Mouse (Mus musculus): ENCODE results near the gene Atf7ip. TPM values are rescaled to one million over a fixed set of nuclear protein-coding genes. Genes with fewer than 3 reads are reported as not detected.

The Atf7ip gene
- polyA plus RNA-seq, 1 experiment: 67.9 TPM

GRCm38 (mm10) chr6:136486801-136487553, 19.0 kb upstream of the Atf7ip start:
- no peak for DNase-seq (ENCODE audit: low read depth)
- TF ChIP-seq POLR2A (IDR thresholded peaks at IDR 0.05; ENCODE audit: borderline replicate concordance, extremely low read depth, insufficient read depth, insufficient read length, poor library complexity, severe bottlenecking) (no peak), CTCF (IDR thresholded peaks at IDR 0.05; ENCODE audit: borderline replicate concordance, extremely low read depth, insufficient read depth, insufficient read length) (no peak)

DNA sequence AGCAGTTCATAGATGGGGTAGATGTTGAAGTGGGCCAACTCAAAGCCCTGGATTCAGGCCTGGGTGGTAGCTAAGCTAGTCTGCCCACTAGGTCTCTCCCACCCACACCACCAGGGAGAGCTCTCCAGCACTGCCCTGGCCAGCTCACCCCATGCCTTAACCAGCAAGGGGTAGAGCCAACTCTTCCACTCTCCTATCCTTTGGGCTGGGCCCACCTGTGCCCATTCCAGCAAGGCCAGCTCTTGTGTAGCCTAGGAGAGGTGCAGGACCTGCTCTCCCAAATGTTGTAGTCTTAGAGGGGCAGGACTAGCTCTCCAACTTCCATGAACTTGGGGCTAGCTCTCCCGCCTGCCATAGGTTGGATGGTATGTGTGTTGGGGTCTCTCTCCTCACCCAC, 18.4 kb upstream of the Atf7ip start:
- no peak for DNase-seq (ENCODE audit: low read depth)
- no peak for TF ChIP-seq POLR2A (IDR thresholded peaks at IDR 0.05; ENCODE audit: borderline replicate concordance, extremely low read depth, insufficient read depth, insufficient read length, poor library complexity, severe bottlenecking)
- no peak for TF ChIP-seq CTCF (IDR thresholded peaks at IDR 0.05; ENCODE audit: borderline replicate concordance, extremely low read depth, insufficient read depth, insufficient read length)

GRCm38 (mm10) chr6:136489899-136490298, 16.1 kb upstream of the Atf7ip start:
- DNase-seq (ENCODE audit: low read depth): no peak
- TF ChIP-seq POLR2A (IDR thresholded peaks at IDR 0.05; ENCODE audit: borderline replicate concordance, extremely low read depth, insufficient read depth, insufficient read length, poor library complexity, severe bottlenecking): no peak
- TF ChIP-seq CTCF (IDR thresholded peaks at IDR 0.05; ENCODE audit: borderline replicate concordance, extremely low read depth, insufficient read depth, insufficient read length): no peak

GRCm38 (mm10) chr6:136490516-136491475, 15.2 kb upstream of the Atf7ip start:
- TF ChIP-seq POLR2A (IDR thresholded peaks at IDR 0.05; ENCODE audit: borderline replicate concordance, extremely low read depth, insufficient read depth, insufficient read length, poor library complexity, severe bottlenecking): no peak
- TF ChIP-seq CTCF (IDR thresholded peaks at IDR 0.05; ENCODE audit: borderline replicate concordance, extremely low read depth, insufficient read depth, insufficient read length): no peak
- peak; percentile 31 for DNase-seq (ENCODE audit: low read depth)

- TF ChIP-seq CTCF (IDR thresholded peaks at IDR 0.05; ENCODE audit: borderline replicate concordance, extremely low read depth, insufficient read depth, insufficient read length) (no peak), POLR2A (IDR thresholded peaks at IDR 0.05; ENCODE audit: borderline replicate concordance, extremely low read depth, insufficient read depth, insufficient read length, poor library complexity, severe bottlenecking) (no peak)
- DNase-seq (ENCODE audit: low read depth): no peak
Observed at GRCm38 (mm10) chr6:136491631-136492030, 14.3 kb upstream of the Atf7ip start.

GRCm38 (mm10) chr6:136492251-136492650, 13.7 kb upstream of the Atf7ip start:
- no peak for DNase-seq (ENCODE audit: low read depth)
- TF ChIP-seq CTCF (IDR thresholded peaks at IDR 0.05; ENCODE audit: borderline replicate concordance, extremely low read depth, insufficient read depth, insufficient read length): no peak
- TF ChIP-seq POLR2A (IDR thresholded peaks at IDR 0.05; ENCODE audit: borderline replicate concordance, extremely low read depth, insufficient read depth, insufficient read length, poor library complexity, severe bottlenecking): no peak

- no peak for DNase-seq (ENCODE audit: low read depth)
- TF ChIP-seq POLR2A (IDR thresholded peaks at IDR 0.05; ENCODE audit: borderline replicate concordance, extremely low read depth, insufficient read depth, insufficient read length, poor library complexity, severe bottlenecking): no peak
- no peak for TF ChIP-seq CTCF (IDR thresholded peaks at IDR 0.05; ENCODE audit: borderline replicate concordance, extremely low read depth, insufficient read depth, insufficient read length)
Observed at GRCm38 (mm10) chr6:136493486-136493885, 12.5 kb upstream of the Atf7ip start.

DNA sequence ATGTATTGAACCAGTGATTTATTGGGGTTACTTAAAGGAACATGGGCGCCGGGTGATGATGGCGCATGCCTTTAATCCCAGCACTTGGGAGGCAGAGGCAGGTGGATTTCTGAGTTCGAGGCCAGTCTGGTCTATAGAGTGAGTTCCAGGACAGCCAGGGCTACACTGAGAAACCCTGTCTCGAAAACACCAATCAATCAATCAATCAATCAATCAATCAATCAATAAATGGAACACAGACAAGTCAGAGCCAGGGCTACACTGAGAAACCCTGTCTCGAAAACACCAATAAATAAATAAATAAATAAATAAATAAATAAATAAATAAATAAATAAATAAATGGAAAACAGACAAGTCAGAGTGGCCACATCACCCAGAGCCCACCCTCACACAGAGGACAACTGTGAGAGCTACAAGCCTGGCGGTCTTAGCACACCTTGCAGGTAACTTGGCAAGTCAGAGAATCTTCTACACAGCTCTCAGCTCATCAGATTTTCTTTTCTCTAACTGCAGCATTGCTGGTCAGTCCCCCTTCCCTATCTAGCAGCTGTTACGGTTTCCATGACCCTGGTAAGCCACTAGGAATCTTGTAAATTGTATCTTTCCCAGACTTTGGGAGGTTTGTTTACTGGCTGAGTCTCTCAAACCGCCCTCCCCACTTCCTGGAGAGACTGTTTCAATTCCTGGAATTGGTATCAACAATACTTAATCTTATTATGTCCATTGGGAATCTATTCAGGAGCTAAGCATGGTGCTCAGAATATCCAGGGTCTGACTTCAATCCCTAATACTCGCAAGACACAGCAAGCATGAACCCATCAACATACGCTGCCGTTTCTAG, 11.8 kb upstream of the Atf7ip start:
- no peak for TF ChIP-seq POLR2A (IDR thresholded peaks at IDR 0.05; ENCODE audit: borderline replicate concordance, extremely low read depth, insufficient read depth, insufficient read length, poor library complexity, severe bottlenecking)
- TF ChIP-seq CTCF (IDR thresholded peaks at IDR 0.05; ENCODE audit: borderline replicate concordance, extremely low read depth, insufficient read depth, insufficient read length): no peak
- DNase-seq (ENCODE audit: low read depth): no peak

GRCm38 (mm10) chr6:136495023-136495422, 10.9 kb upstream of the Atf7ip start:
- DNase-seq (ENCODE audit: low read depth): no peak
- TF ChIP-seq POLR2A (IDR thresholded peaks at IDR 0.05; ENCODE audit: borderline replicate concordance, extremely low read depth, insufficient read depth, insufficient read length, poor library complexity, severe bottlenecking) (no peak), CTCF (IDR thresholded peaks at IDR 0.05; ENCODE audit: borderline replicate concordance, extremely low read depth, insufficient read depth, insufficient read length) (no peak)

DNA sequence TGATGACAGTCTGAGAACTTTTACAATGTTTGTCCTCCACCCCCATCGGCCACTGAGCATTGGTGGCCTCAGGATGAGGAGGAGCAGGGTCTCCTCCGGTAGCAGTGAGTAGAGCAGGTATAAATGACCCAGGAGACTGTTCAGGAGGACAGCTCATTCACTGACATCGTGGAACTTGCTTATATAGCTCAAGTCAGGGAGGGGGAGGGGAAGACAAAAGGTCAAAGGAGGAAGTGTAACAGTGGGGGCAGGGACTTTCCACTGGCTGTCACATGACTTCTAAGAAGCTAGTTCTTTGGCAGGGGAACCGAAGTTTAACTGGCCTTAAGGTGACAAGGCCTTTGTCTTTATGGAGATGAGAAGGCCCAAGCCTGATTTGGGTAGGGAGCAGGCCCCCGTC, 8.2 kb upstream of the Atf7ip start:
- no peak for DNase-seq (ENCODE audit: low read depth)
- TF ChIP-seq CTCF (IDR thresholded peaks at IDR 0.05; ENCODE audit: borderline replicate concordance, extremely low read depth, insufficient read depth, insufficient read length): no peak
- no peak for TF ChIP-seq POLR2A (IDR thresholded peaks at IDR 0.05; ENCODE audit: borderline replicate concordance, extremely low read depth, insufficient read depth, insufficient read length, poor library complexity, severe bottlenecking)
